Mouse (Mus musculus): ENCODE data around the gene Scfd2. TPM values are rescaled to one million over a fixed set of nuclear protein-coding genes. Genes with fewer than 3 reads are reported as not detected.

The Scfd2 gene
- polyA plus RNA-seq, 1 experiment from 2014 or later: 14.6 TPM

DNA sequence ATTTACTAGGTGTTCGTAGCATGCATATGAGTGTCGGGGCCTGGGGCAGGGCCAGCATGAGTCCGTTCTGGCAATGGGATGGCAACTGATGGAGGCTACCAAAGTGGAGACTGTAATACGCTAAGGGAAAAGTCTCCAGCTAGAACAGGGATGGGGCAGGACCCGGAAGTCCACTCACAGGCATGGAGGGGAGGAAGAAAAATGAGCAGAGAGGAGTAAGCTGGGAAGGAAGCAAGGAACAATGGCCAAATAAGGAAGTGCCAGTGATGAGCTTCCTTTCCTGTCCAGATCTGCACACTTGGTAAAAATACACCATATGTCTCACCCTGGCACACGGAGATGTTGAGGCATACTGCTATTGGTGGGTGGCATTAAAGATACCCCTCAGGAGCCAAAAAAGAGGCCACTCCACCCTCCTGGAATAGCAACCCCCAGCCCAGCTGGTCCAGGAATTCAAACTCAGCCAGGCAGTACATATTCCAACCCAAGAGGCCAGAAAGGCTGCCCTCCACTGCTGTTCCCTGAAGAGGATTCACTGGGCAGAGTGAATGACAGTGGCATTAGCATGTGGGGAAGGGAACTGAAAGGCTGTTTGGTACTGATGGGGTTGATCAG, 278.8 kb downstream of the Scfd2 start:
- Histone ChIP-seq H3K27me3 (ENCODE audit: low read depth, poor library complexity, severe bottlenecking) (no peaks in the 10 kb centered on the region), H3K9me3 (replicated peaks) (no peaks in the 10 kb centered on the region), H3K4me3 (no peak overlapping the region), H3K4me1 (peaks cover 25% of the 10 kb centered on the region), H3K36me3 (no peaks in the 10 kb centered on the region), H3K27ac (replicated peaks) (no peak overlapping the region; the same call in 1 of the 2 replicates)
- WGBS: 89% methylated on average over 6 of the region's 6 CpGs
- DNase-seq (ENCODE audit: low spot score): no peak

DNA sequence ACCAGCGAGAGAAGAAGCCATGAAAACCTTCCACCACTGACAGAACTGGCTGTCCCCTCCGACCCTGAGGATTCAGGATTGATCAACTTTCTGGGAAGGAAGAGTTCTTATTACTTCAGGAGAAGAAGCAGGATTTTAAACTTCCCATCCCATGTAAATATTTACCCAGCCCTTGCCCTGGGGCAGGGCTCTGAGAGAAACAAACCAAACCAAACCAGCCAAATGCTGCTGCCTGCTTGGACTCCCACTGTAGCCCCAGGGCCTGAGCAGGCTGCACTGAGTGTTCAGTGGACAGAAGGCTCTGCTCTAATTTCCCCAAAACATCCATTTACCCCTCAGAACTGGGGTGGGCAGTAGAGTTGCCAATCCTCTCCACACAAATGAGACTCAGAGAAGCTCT, 280.6 kb downstream of the Scfd2 start:
- no peaks in the 10 kb centered on the region for H3K27me3 ChIP-seq (ENCODE audit: low read depth, poor library complexity, severe bottlenecking)
- no peak overlapping the region for H3K4me3 ChIP-seq
- peaks cover 32% of the 10 kb centered on the region for H3K4me1 ChIP-seq
- 69% methylated on average over 2 of the region's 2 CpGs for WGBS
- H3K9me3 ChIP-seq (replicated peaks): no peaks in the 10 kb centered on the region
- 0 out of 2 replicates have a peak overlapping the region, but pooled peaks have one; percentile 23 for H3K27ac ChIP-seq (replicated peaks)
- no peaks in the 10 kb centered on the region for H3K36me3 ChIP-seq
- no peak for DNase-seq (ENCODE audit: low spot score)

DNA sequence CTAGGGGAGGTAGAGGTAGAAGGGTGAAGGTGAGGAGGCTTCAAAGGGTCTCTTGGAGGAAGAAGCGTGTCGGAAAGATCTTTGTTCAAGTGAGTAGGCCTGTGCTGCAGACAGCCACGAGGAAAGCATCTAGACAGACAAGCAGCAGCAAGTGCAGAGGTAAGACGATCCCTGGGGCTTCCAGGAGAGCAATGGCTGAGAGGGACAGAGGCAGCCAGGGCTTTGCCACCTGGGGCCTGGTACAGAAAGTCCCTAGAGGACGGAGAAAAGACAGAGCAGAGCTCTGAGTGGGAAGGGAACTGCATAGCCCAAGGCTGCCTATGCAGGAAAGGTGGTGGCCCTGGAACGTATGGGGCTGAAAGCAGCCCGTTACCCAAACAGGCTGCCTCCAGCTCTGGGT, 281.3 kb downstream of the Scfd2 start:
- H3K9me3 ChIP-seq (replicated peaks): no peaks in the 10 kb centered on the region
- H3K4me3 ChIP-seq: no peak overlapping the region
- H3K27me3 ChIP-seq (ENCODE audit: low read depth, poor library complexity, severe bottlenecking): no peaks in the 10 kb centered on the region
- no peaks in the 10 kb centered on the region for H3K36me3 ChIP-seq
- 65% methylated on average over 7 of the region's 7 CpGs for WGBS
- peak overlapping the region; percentile 28; the same call in 1 of the 2 replicates for H3K27ac ChIP-seq (replicated peaks)
- peaks cover 32% of the 10 kb centered on the region for H3K4me1 ChIP-seq
- no peak for DNase-seq (ENCODE audit: low spot score)

DNA sequence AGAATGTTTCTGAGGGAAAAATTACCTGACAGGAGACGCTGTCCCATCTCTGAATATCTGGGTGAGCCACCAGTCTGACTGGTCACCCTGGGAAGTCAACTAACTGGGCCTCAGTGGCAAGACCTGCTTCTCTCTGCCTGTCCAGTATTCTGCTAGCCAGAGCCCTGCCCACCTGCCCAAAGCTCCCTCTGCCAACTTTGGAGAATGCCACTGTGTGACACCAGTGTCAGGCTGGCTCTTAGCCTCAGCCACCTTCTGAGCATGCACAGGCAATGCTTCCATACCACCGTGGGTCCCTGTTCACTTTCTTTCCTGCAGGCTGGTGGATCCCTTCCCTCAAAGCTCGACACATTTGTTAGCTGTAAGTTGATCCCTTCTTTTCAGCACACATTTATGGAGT, 281.8 kb downstream of the Scfd2 start:
- no peaks in the 10 kb centered on the region for H3K36me3 ChIP-seq
- no peak for DNase-seq (ENCODE audit: low spot score)
- H3K9me3 ChIP-seq (replicated peaks): no peaks in the 10 kb centered on the region
- H3K4me1 ChIP-seq: peaks cover 32% of the 10 kb centered on the region
- H3K4me3 ChIP-seq: no peak overlapping the region
- WGBS: 73% methylated on average over 3 of the region's 3 CpGs
- H3K27me3 ChIP-seq (ENCODE audit: low read depth, poor library complexity, severe bottlenecking): no peaks in the 10 kb centered on the region
- peak overlapping the region; percentile 28; the same call in 1 of the 2 replicates for H3K27ac ChIP-seq (replicated peaks)

DNA sequence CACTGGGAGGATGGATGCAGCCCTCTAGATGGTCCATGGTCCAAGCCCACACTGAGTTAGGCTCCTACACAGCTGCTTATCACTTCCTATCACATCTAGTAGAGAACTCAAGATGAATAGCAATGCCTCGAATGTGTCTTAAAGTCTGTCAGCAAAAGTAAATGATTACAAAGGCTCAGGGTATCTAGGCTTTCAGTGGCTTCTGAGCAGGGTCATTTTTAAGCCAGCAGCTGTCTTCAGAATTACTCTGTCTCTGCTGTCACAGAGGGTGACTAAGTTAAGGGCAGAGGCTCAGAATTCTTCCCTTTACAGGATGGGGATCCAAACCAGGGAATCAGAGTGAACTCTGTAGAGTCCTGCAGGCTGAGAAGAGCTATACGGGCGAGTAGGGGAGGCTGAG, 284.6 kb downstream of the Scfd2 start:
- no peak for DNase-seq (ENCODE audit: low spot score)
- H3K27ac ChIP-seq (replicated peaks): peak overlapping the region; percentile 43; the same call in 1 of the 2 replicates
- 85% methylated on average over 3 of the region's 3 CpGs for WGBS

DNA sequence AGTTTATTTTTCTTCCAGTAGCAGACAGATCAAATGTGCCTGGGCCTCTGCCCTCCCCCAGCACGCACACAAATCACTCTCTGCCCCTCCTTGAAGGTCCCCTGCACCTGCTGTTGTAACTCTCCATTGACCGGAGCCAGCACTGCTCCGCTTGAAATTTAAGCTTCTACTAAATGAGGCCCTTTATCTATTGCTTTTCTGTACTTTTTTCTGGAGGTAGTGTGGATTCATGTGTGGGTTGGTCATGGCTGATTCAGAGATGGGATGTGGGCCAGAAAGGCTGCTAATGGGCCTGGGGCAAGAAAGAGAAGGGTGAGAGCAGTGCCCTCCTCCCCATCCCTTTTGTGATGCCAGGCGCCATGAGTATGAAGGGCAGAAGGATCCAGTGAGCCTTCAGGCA, 285.1 kb downstream of the Scfd2 start:
- H3K4me1 ChIP-seq: peaks cover 41% of the 10 kb centered on the region
- no peak overlapping the region for H3K4me3 ChIP-seq

More for the DNA sequence above, 284.6 kb downstream of the Scfd2 start:
- Histone ChIP-seq H3K4me3 (no peak overlapping the region), H3K27me3 (ENCODE audit: low read depth, poor library complexity, severe bottlenecking) (no peaks in the 10 kb centered on the region), H3K36me3 (no peaks in the 10 kb centered on the region), H3K4me1 (peaks cover 39% of the 10 kb centered on the region), H3K9me3 (replicated peaks) (no peaks in the 10 kb centered on the region)

DNA sequence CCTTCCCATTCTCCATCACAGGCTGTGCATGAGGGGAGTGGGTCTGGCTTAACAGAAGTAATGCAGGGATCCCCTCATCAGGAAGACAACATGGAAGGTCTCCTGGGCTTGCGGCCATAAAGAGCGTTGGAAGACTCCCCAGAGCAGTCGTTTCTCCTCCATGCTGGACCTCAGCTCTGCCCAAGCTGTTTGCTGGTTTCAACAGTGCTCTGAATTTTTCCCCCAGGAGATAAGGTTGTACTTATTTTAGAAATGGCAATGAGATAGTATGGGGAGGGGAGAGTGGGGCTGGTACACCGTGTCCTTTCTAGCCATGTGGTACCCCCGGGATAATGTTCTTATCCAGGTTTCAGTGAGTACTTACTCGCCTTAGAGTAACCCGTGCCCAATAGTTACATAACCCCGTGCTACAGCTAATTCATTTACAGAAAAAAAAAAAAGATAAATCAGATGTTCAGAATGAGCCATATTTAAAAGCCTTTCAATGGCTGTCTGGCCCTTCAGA, 285.9 kb downstream of the Scfd2 start:
- Histone ChIP-seq H3K27ac (replicated peaks) (no peak overlapping the region), H3K36me3 (no peaks in the 10 kb centered on the region), H3K27me3 (ENCODE audit: low read depth, poor library complexity, severe bottlenecking) (no peaks in the 10 kb centered on the region), H3K4me3 (no peak overlapping the region), H3K4me1 (peaks cover 43% of the 10 kb centered on the region), H3K9me3 (replicated peaks) (no peaks in the 10 kb centered on the region)
- 94% methylated on average over 8 of the region's 8 CpGs for WGBS
- DNase-seq (ENCODE audit: low spot score): no peak

More for the DNA sequence above, 285.1 kb downstream of the Scfd2 start:
- DNase-seq (ENCODE audit: low spot score): no peak
- no peaks in the 10 kb centered on the region for H3K27me3 ChIP-seq (ENCODE audit: low read depth, poor library complexity, severe bottlenecking)
- no peaks in the 10 kb centered on the region for H3K9me3 ChIP-seq (replicated peaks)
- H3K27ac ChIP-seq (replicated peaks): peak overlapping the region; percentile 43; the same call in 1 of the 2 replicates
- 73% methylated on average over 4 of the region's 4 CpGs for WGBS
- H3K36me3 ChIP-seq: no peaks in the 10 kb centered on the region

DNA sequence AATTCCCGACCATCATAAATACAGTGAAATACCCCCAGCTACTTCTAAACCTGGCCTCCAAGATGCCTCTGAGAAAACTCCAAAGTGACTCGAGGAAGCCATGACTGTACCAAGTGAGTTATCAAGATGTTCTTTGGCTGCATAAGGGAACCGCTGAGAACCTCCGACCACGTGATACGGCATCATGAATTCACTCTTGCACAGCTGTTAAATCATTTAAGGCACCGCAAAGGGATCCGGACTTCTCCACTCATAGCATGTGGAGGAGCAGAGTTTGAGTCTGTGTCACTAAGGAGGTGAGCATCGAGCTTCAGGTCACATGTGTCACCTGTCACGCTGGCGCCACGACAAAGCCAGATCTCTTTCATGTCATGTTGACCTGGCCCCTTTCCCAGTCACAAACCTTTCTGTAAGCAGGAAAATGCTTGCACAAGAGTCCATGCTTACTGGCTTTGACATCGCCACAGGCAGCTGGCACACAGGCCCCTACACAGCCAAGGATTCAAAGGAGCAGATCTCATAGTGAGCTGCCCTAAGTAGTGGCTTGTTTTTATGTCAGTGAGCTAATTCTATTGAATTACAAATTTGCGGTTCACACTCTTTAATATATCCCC, 287.0 kb downstream of the Scfd2 start:
- Histone ChIP-seq H3K9me3 (replicated peaks) (no peaks in the 10 kb centered on the region), H3K4me3 (no peak overlapping the region), H3K36me3 (no peaks in the 10 kb centered on the region), H3K27ac (replicated peaks) (no peak overlapping the region), H3K27me3 (ENCODE audit: low read depth, poor library complexity, severe bottlenecking) (no peaks in the 10 kb centered on the region), H3K4me1 (peaks cover 41% of the 10 kb centered on the region)
- WGBS: 94% methylated on average over 14 of the region's 14 CpGs
- DNase-seq (ENCODE audit: low spot score): no peak

DNA sequence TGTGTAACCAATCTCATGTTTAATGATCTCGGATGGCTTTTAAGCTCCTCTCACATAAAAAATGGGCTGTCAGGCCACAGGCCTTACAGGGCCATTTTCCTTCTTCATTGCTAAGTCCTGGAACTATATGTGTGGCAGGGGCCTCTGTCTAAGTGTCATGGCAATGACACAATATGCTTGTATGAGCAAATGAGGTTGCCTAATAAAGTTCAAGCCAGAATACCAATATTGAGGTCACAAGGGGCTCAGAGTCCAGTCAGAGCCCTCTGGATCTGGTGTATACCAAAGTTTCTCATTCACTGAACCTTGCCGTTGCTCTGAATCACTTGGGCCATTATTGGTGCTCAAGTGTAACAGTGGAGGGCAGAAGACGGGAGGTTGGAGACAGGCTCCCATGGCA, 288.9 kb downstream of the Scfd2 start:
- Histone ChIP-seq H3K4me3 (no peak overlapping the region), H3K9me3 (replicated peaks) (no peaks in the 10 kb centered on the region), H3K27ac (replicated peaks) (no peak overlapping the region), H3K4me1 (peaks cover 41% of the 10 kb centered on the region), H3K36me3 (no peaks in the 10 kb centered on the region), H3K27me3 (ENCODE audit: low read depth, poor library complexity, severe bottlenecking) (no peaks in the 10 kb centered on the region)
- 74% methylated on average over 3 of the region's 3 CpGs for WGBS
- DNase-seq (ENCODE audit: low spot score): no peak

DNA sequence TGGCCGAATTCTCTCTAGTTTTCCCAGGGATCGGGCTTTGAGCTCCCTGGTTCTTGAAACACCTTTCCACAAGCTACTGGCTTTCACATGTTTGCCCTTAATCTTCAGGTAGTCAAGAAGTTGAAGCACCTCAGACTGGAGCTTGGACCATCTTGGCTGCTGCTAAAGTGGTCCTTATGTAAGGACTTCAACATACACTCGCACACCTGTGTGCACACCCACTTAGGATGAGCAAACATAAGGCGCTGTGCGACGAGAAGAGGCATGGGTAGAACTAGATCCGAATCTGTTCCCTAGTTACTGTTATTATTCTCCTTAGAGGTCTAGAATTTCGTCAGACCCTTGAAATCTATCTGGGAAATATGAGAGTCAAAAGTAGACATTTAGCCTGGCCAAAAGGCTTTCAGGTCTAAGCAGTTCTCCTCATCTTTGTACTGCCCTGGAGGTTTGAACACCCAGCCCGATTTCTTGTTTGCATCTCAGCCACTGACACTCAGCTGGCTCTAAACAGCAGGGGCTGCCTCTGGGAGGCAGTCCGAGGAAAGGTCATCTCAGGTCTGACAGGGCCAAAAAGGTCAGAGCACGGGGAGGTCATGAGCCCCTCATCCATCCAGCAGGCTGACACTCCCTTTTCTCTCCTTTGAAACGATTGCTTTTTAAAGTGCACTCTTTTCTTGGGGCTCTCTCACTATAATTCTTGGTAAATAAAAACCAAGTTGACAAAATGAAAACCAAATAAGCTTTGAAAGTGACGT, 290.5 kb downstream of the Scfd2 start:
- Histone ChIP-seq H3K9me3 (replicated peaks) (no peaks in the 10 kb centered on the region), H3K36me3 (no peaks in the 10 kb centered on the region), H3K4me3 (no peak overlapping the region), H3K4me1 (peaks cover 34% of the 10 kb centered on the region), H3K27ac (replicated peaks) (peak overlapping the region; percentile 7; the same call in 1 of the 2 replicates), H3K27me3 (ENCODE audit: low read depth, poor library complexity, severe bottlenecking) (no peaks in the 10 kb centered on the region)
- DNase-seq (ENCODE audit: low spot score): no peak
- 59% methylated on average over 13 of the region's 13 CpGs for WGBS

DNA sequence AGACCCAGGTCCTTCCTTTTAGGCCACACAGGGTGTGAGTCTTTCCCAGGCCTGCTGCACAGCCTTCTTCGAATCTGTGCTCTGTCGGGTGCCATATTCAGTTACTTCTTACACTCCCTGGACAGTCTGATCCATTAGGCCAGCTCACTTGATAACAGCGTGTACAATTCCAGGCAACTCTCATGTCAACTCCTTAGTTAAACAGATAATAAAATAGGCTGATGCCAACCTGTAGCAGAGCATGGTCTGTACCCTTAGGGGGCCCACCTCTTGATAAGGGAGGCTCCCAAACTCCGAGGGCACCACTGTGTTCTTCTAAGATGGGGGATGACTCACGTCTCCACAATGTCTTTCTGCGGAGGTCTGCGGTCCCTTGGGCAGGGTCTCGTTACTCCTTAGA, 291.3 kb downstream of the Scfd2 start:
- Histone ChIP-seq H3K4me3 (no peak overlapping the region), H3K36me3 (no peaks in the 10 kb centered on the region), H3K9me3 (replicated peaks) (no peaks in the 10 kb centered on the region), H3K27ac (replicated peaks) (0 out of 2 replicates have a peak overlapping the region, but pooled peaks have one; percentile 7), H3K4me1 (peaks cover 34% of the 10 kb centered on the region), H3K27me3 (ENCODE audit: low read depth, poor library complexity, severe bottlenecking) (no peaks in the 10 kb centered on the region)
- DNase-seq (ENCODE audit: low spot score): no peak
- 84% methylated on average over 8 of the region's 8 CpGs for WGBS

DNA sequence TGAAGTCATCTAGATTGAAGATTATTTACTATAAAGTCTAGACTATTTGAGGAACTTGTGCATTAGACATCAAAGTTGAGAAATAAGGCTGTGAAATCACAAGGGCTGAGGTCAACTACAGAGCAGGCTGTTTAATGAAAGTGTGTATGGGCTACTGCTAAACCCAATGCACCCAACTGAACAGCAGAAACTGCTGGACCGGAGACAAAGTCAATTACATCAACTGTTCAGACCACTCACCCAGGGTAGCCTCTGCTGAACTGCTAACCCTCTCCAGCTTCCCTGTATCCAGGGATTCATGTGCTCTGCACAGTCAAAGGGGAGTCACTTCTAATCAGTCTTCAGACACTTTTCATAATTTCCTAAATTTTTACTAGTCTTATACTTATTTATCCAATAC, 292.2 kb downstream of the Scfd2 start:
- Histone ChIP-seq H3K27ac (replicated peaks) (no peak overlapping the region), H3K36me3 (no peaks in the 10 kb centered on the region), H3K4me3 (no peak overlapping the region), H3K4me1 (peaks cover 34% of the 10 kb centered on the region), H3K9me3 (replicated peaks) (no peaks in the 10 kb centered on the region), H3K27me3 (ENCODE audit: low read depth, poor library complexity, severe bottlenecking) (no peaks in the 10 kb centered on the region)
- WGBS: 96% methylated on average over 1 of the region's 1 CpGs
- DNase-seq (ENCODE audit: low spot score): no peak

DNA sequence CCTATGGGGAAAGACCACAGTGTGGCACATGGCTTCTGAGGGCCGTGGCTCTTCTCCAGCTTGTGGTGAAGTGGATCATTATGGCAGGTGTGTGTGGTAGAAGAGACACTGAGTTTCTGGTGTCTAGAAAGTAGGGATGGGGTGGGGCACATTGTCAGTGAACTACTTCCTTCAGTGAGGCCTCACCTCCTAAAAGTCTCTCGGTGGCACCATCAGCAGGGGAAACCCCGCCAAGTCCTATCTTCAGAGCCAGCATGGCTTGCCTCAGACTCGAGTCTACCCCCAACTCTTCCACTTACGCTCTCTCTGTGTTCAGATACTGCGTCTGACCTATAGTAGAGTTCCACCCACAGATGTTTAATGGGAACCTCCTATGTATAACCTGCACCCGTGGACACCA, 297.8 kb downstream of the Scfd2 start:
- Histone ChIP-seq H3K27ac (replicated peaks) (no peak overlapping the region), H3K4me3 (no peak overlapping the region), H3K9me3 (replicated peaks) (no peaks in the 10 kb centered on the region), H3K27me3 (ENCODE audit: low read depth, poor library complexity, severe bottlenecking) (no peaks in the 10 kb centered on the region), H3K4me1 (peaks cover 29% of the 10 kb centered on the region), H3K36me3 (no peaks in the 10 kb centered on the region)
- no peak for DNase-seq (ENCODE audit: low spot score)
- WGBS: 91% methylated on average over 7 of the region's 7 CpGs

Data from midbrain, embryonic 10.5 days (tissue).